Comparison of ENCODE assay signal across 7 mouse cellular contexts in genomic region chr9:14276481-14277287, GRCm38 (mm10). TPM values are rescaled to one million over a fixed set of nuclear protein-coding genes. Genes with fewer than 3 reads are reported as not detected.
A peak's percentile ranks its signal among the peaks of the same experiment; 100 is the strongest.
DNase-seq lines count a peak whose midpoint lies in the region; ATAC-seq and TF ChIP-seq lines count a peak whose summit lies in the region.

No protein-coding gene starts in this region.

- H3K79me2 ChIP-seq in MEL (ENCODE audit: control insufficient read depth, insufficient read depth, low read length, poor library complexity): no peaks in the 10 kb centered on the region

- no peak for TF ChIP-seq EP300 in MEL (IDR thresholded peaks at IDR 0.05; ENCODE audit: low read depth in 1 of 2, low read length in 2 of 2)
- TF ChIP-seq EP300 in heart, postnatal 0 days (IDR thresholded peaks at IDR 0.05; ENCODE audit: low read depth): no peak

- no peaks in the 10 kb centered on the region for H3K9me3 ChIP-seq in MEL (replicated peaks; ENCODE audit: insufficient read depth, low read length)
- H3K9me3 ChIP-seq in heart, postnatal 0 days (replicated peaks; ENCODE audit: control insufficient read depth, low read length): no peaks in the 10 kb centered on the region

- ATAC-seq in heart, postnatal 0 days (ENCODE audit: insufficient read depth, low read depth): peak; percentile 50

- peak overlapping the region; percentile 61 to 71 for H3K4me3 ChIP-seq in MEL (ENCODE audit: control insufficient read depth in 1 of 2, insufficient read depth in 1 of 2, low read depth in 2 of 2, low read length in 2 of 2)
- peak overlapping the region; percentile 69 for H3K4me3 ChIP-seq in embryonic fibroblast, embryonic 13.5 days (ENCODE audit: insufficient read depth, low read length)
- H3K4me3 ChIP-seq in heart, postnatal 0 days (ENCODE audit: low read depth, low read length): peak overlapping the region; percentile 84

- no peak for TF ChIP-seq CTCF in MEL (IDR thresholded peaks at IDR 0.05 in 2 of 3, conservative IDR thresholded peaks at IDR 0.05 in 1 of 3; ENCODE audit: control insufficient read depth in 1 of 3, insufficient read depth in 1 of 3, low read depth in 2 of 3, low read length in 3 of 3, poor library complexity in 1 of 3, severe bottlenecking in 1 of 3)
- TF ChIP-seq CTCF in embryonic fibroblast, embryonic 13.5 days (IDR thresholded peaks at IDR 0.05; ENCODE audit: borderline replicate concordance, insufficient read depth, low read length): no peak
- TF ChIP-seq CTCF in heart, postnatal 0 days (IDR thresholded peaks at IDR 0.05; ENCODE audit: low read depth): no peak

- peaks cover 0 to 12% of the 10 kb centered on the region in 2 experiments; a peak in 2 of 4 replicates for H3K36me3 ChIP-seq in MEL (ENCODE audit: control insufficient read depth in 1 of 2, insufficient read depth in 2 of 2, low read length in 2 of 2)
- no peaks in the 10 kb centered on the region for H3K36me3 ChIP-seq in heart, postnatal 0 days (replicated peaks; ENCODE audit: control insufficient read depth, insufficient read depth, low read length)

- peak; percentile 68 for DNase-seq in MEL (ENCODE audit: low read depth, low spot score)
- DNase-seq in adrenal gland, postnatal 14 days: peak; percentile 81
- DNase-seq in heart, postnatal 0 days (ENCODE audit: low spot score): peak; percentile 51
- peak; percentile 44 to 45 for DNase-seq in layer of hippocampus, adult 8-10 months (ENCODE audit: low spot score in 2 of 2)
- peak; percentile 69 for DNase-seq in lung, postnatal 10 days
- peak; percentile 71 for DNase-seq in right cerebral cortex, postnatal 25 days

- TF ChIP-seq RAD21 in MEL (IDR thresholded peaks at IDR 0.05; ENCODE audit: low read depth, low read length): no peak

- under 1% methylated on average over 57 of the region's 61 CpGs for WGBS in heart, postnatal 0 days

- H3K9ac ChIP-seq in MEL (ENCODE audit: control insufficient read depth, low read depth, low read length, poor library complexity, severe bottlenecking): peak overlapping the region; percentile 67
- peak overlapping the region; percentile 71 for H3K9ac ChIP-seq in heart, postnatal 0 days (replicated peaks; ENCODE audit: low read depth, low read length)

- TF ChIP-seq POLR2A in MEL (IDR thresholded peaks at IDR 0.05; ENCODE audit: control insufficient read depth in 1 of 2, insufficient read depth in 1 of 2, low read depth in 1 of 2, low read length in 2 of 2, poor library complexity in 1 of 2): no peak; a peak in 1 of 4 replicates
- TF ChIP-seq POLR2A in embryonic fibroblast, embryonic 13.5 days (IDR thresholded peaks at IDR 0.05; ENCODE audit: low read depth, low read length): no peak

- peak overlapping the region; percentile 90 for H3K4me2 ChIP-seq in heart, postnatal 0 days (ENCODE audit: low read depth, low read length)

- no peak overlapping the region for H3K27ac ChIP-seq in MEL (ENCODE audit: control insufficient read depth, low read depth, low read length)
- peak overlapping the region; percentile 52 for H3K27ac ChIP-seq in embryonic fibroblast, embryonic 13.5 days (ENCODE audit: insufficient read depth, low read length)
- peak overlapping the region; percentile 93 for H3K27ac ChIP-seq in heart, postnatal 0 days (ENCODE audit: low read depth)

- H3K27me3 ChIP-seq in MEL (ENCODE audit: control insufficient read depth in 1 of 2, insufficient read depth in 2 of 2, low read length in 2 of 2): peaks cover 6 to 16% of the 10 kb centered on the region in 2 experiments
- no peaks in the 10 kb centered on the region for H3K27me3 ChIP-seq in heart, postnatal 0 days (ENCODE audit: control insufficient read depth, insufficient read depth, low read length)

- peaks cover 0 to 9% of the 10 kb centered on the region in 2 experiments; a peak in 3 of 4 replicates for H3K4me1 ChIP-seq in MEL (ENCODE audit: control insufficient read depth in 1 of 2, insufficient read depth in 2 of 2, low read length in 2 of 2)
- H3K4me1 ChIP-seq in embryonic fibroblast, embryonic 13.5 days (ENCODE audit: control insufficient read depth, insufficient read depth, low read length): no peaks in the 10 kb centered on the region
- 0 out of 2 replicates have a peak, but pooled peaks cover 6% of the 10 kb centered on the region for H3K4me1 ChIP-seq in heart, postnatal 0 days (ENCODE audit: control insufficient read depth, insufficient read depth)

TF ChIP-seq in MEL, 35 proteins besides CTCF, POLR2A, EP300 and RAD21:
- TF ChIP-seq ETS1 (IDR thresholded peaks at IDR 0.05; ENCODE audit: low read depth, low read length): peak; percentile 34; the same call in 1 of the 2 replicates
- no peak for TF ChIP-seq TAL1 (IDR thresholded peaks at IDR 0.05; ENCODE audit: low read length)
- TF ChIP-seq BHLHE40 (IDR thresholded peaks at IDR 0.05; ENCODE audit: borderline replicate concordance, low read depth, low read length): no peak
- no peak for TF ChIP-seq JUND (IDR thresholded peaks at IDR 0.05; ENCODE audit: low read depth, low read length)
- TF ChIP-seq SMC3 (IDR thresholded peaks at IDR 0.05; ENCODE audit: low read depth, low read length): peak; percentile 12; the same call in 1 of the 2 replicates
- no peak for TF ChIP-seq POLR2AphosphoS5 (IDR thresholded peaks at IDR 0.05; ENCODE audit: borderline replicate concordance, low read depth, low read length)
- no peak; the same call in 1 of the 2 replicates for TF ChIP-seq CHD2 (IDR thresholded peaks at IDR 0.05; ENCODE audit: low read length)
- TF ChIP-seq MYC (IDR thresholded peaks at IDR 0.05; ENCODE audit: low read depth, low read length): no peak
- no peak for TF ChIP-seq ZMIZ1 (IDR thresholded peaks at IDR 0.05; ENCODE audit: low read depth, low read length)
- peak; percentile 97 for TF ChIP-seq UBTF (IDR thresholded peaks at IDR 0.05; ENCODE audit: borderline replicate concordance, insufficient read depth, low read depth, low read length)
- no peak for TF ChIP-seq ZC3H11A (IDR thresholded peaks at IDR 0.05; ENCODE audit: low read depth, low read length)
- 0 out of 2 replicates have a peak, but pooled peaks have one; percentile 39 for TF ChIP-seq GATA1 (IDR thresholded peaks at IDR 0.05; ENCODE audit: low read depth, low read length)
TF ChIP-seq in MEL: peak in this region for 4.

RNA-seq across cellular contexts. Expression of gene Sesn3, which starts 1.8 kb away (rescaled TPM):
- 1.5 and 3.3 TPM in 2 replicates for total RNA-seq in MEL (2012; rRNA removed)
- polyA plus RNA-seq in MEL (2012; ENCODE audit: insufficient read depth in 1 of 2, insufficient read length in 2 of 2, low read depth in 1 of 2, low replicate concordance in 2 of 2, missing spikeins in 1 of 2): 1 to 10 TPM in 1 of 2 experiments, not detected in 1; 6.0 TPM
- 41.2 and 45.3 TPM in 2 replicates for total RNA-seq in adrenal gland, postnatal 14 days (2021)
- polyA plus RNA-seq in embryonic fibroblast, embryonic 13.5 days (2011; ENCODE audit: insufficient read length, low read depth, missing spikeins): 42.2 and 66.5 TPM in 2 replicates
- 8.1 and 17.0 TPM in 2 replicates for total RNA-seq in heart, postnatal 0 days (2014; rRNA removed; ENCODE audit: low replicate concordance)
- 5.7 and 6.8 TPM in 2 replicates for polyA plus RNA-seq in heart, postnatal 0 days (2015; fragmentation: Nextera tagmentation; extraction: Ambion mirVana)
- 10 to 100 TPM; 57.5 to 84.9 (median 73.2) TPM for total RNA-seq in layer of hippocampus, adult 8-10 months (2022)
